Comparison of ENCODE assay signal across 18 mouse cellular contexts in the genomic region with DNA sequence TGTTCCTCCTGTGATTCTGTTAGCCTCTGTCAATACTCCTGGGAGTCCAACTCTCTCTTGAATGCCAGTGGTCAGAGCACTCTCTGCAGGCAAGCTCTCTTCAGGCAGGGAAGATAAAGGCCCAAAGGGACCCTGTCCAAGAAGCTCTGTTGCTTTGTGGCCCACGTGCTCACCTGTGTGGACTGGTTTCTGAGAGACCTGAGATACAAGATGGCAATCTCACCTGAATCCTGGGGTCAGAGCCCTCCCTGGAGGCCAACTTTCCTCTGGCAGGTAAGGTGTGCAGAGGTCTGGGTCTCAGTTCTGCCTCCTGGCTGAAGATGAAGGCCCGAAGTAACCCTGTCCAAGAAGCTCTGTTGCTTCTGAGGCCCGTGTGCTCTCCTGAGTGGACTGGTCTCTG.
"Had no signal": no experiment of that assay in that cellular context is flagged by ENCODE, and none has a peak within 500 bp of the region (broad histone marks: within the 10 kb centered on the region; RNA-seq: fewer than 3 reads in every experiment).

No protein-coding gene starts in this region.

- DNase-seq: lung, adult 18-20 months; lung, embryonic 14.5 days; lung, postnatal 10 days; lung, postnatal 4 days; midbrain, embryonic 14.5 days; retina, postnatal 1 day; right cerebral cortex, adult 18-20 months; right cerebral cortex, postnatal 25 days; right cerebral cortex, postnatal 4 days; spleen, adult 18-20 months; thymus, adult 18-20 months; thymus, postnatal 14 days; thymus, postnatal 36 days had no signal

- H3K36me3 ChIP-seq: midbrain, embryonic 10.5 days; midbrain, embryonic 12.5 days; neural tube, embryonic 12.5 days had no signal

- H3K4me2 ChIP-seq: lung, embryonic 14.5 days; midbrain, embryonic 12.5 days; neural tube, embryonic 12.5 days had no signal

- H3K27me3 ChIP-seq: midbrain, embryonic 12.5 days; neural tube, embryonic 12.5 days had no signal

- H3K9me3 ChIP-seq: midbrain, embryonic 10.5 days; midbrain, embryonic 12.5 days; neural tube, embryonic 12.5 days had no signal

- H3K4me1 ChIP-seq: midbrain, embryonic 10.5 days; midbrain, embryonic 12.5 days; neural tube, embryonic 12.5 days had no signal

- H3K27ac ChIP-seq: midbrain, embryonic 10.5 days; midbrain, embryonic 12.5 days; neural tube, embryonic 12.5 days had no signal

- H3K4me3 ChIP-seq: midbrain, embryonic 10.5 days; midbrain, embryonic 12.5 days; myocyte; neural tube, embryonic 12.5 days had no signal

- H3K9ac ChIP-seq: lung, embryonic 14.5 days; midbrain, embryonic 12.5 days; neural tube, embryonic 12.5 days had no signal

- ATAC-seq: midbrain, embryonic 16.5 days had no signal
